Mouse (Mus musculus) limb, embryonic 10.5 days (tissue): ENCODE measurements at regions not wholly inside any gene's neighbourhood (a gene's known extent, or its start where the extent isn't known, plus 50 kb on each side); places are given as distances from the start of the nearest gene placed in this dataset.
"Not testable (repeated sequence)": the region's sequence is repeated elsewhere in the genome, so short reads cannot be mapped to it uniquely, and the experiment has no call there.

Source experiments
- DNase-seq: peaks from one replicate; pipeline ENCODE4 v3.0.0-alpha.2; 2017; ENCODE audit warnings: low spot score
- H3K27ac ChIP-seq: fragments of 300-500 bp; sonication (generic); 2 replicates; pipeline ENCODE4 v1.5.1; 2016; ENCODE audit warnings: mild to moderate bottlenecking
- H3K27me3 ChIP-seq: fragments of 300-500 bp; sonication (generic); 2 replicates; pipeline ENCODE4 v1.6.1; 2016; ENCODE audit warnings: low read depth, mild to moderate bottlenecking; ENCODE audit not compliant: poor library complexity, severe bottlenecking
- H3K36me3 ChIP-seq: fragments of 300-500 bp; sonication (generic); 2 replicates; pipeline ENCODE4 v1.6.1; 2016; ENCODE audit warnings: mild to moderate bottlenecking, moderate library complexity
- H3K4me1 ChIP-seq: fragments of 300-500 bp; sonication (generic); 2 replicates; pipeline ENCODE4 v1.6.1; 2016
- H3K4me3 ChIP-seq: fragments of 300-500 bp; sonication (generic); 2 replicates; pipeline ENCODE4 v1.5.1; 2016; ENCODE audit warnings: mild to moderate bottlenecking, moderate library complexity
- H3K9me3 ChIP-seq: fragments of 300-500 bp; sonication (generic); replicated peaks from 2 replicates; pipeline ENCODE4 v1.6.1; 2016; ENCODE audit warnings: mild to moderate bottlenecking
- WGBS: fragments of 180-500 bp; shearing (Covaris S2); methylation state at CpG from one replicate; pipeline ENCODE4 v1.1.7; 2016; 5-methylcytosine and 5-hydroxymethylcytosine counted together

DNA sequence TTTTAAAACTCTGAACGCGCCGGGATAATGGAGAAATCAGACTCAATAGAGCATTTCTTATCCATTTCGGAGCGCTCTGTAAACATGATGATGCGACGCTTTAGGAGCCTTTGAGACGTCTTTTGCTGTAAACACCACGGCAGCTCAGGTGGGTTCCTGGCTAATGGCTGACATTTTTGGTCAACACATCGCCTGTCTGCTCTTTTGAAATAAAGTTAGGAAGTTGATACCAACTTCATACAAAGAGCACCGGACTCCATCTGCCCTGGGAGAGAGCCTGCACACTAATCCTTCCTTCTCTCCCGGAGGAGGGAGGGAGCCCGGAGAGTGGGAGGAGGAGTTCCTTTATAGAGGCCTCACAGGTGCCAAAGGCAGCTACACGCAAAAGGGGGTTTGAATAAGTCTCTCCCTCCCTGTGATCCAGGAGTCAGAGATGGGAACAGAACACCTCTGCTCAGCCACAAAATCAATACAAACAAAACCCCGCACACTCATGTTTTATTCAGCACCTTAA lies 63.8 kb upstream of the Srsf6 start:
- Histone ChIP-seq H3K4me1 (peaks cover 3% of the 10 kb centered on the region), H3K36me3 (no peaks in the 10 kb centered on the region), H3K27me3 (peaks cover 22% of the 10 kb centered on the region; the same call in 1 of the 2 replicates), H3K4me3 (peak overlapping the region; percentile 41), H3K9me3 (no peaks in the 10 kb centered on the region), H3K27ac (no peak overlapping the region)
- peak; percentile 34 for DNase-seq
- 5% methylated on average over 15 of the region's 15 CpGs for WGBS

DNA sequence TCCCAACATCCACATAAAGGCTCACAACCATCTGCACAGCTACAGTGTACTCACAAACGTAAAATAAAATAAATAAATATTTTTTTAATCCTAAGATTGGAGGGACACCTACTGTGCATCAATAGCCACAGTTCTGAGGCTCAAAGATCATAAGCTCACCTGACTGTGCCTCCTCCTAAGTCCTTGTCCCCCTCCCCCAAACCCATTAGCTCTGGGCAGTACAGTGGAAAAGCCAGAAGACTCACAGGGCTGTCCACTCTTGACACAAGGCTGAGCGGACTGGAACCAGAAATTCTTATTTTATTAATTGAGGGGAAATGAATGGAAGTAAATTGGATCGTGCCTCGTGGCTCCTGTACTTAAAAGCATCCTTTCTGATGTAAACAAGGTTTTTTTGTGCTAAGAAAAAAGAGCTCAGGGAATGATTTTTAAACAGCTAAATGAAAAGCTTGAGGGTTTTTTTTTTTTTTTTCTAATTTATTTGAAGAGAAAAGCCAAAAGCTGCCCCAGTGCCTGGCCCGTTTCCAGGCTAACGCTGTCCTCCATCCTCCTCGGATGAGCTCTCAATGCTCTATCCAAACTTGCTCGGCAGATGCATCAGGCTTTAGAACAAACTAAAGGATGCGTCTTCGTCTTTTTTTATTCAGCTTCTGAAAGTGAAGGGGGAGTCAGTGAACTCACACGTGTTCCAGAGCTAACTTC lies 64.6 kb upstream of the Srsf6 start:
- DNase-seq: no peak
- H3K4me1 ChIP-seq: peaks cover 3% of the 10 kb centered on the region
- no peak overlapping the region for H3K27ac ChIP-seq
- no peaks in the 10 kb centered on the region for H3K9me3 ChIP-seq
- H3K4me3 ChIP-seq: peak overlapping the region; percentile 41
- 18% methylated on average over 11 of the region's 11 CpGs for WGBS
- no peaks in the 10 kb centered on the region for H3K36me3 ChIP-seq
- peaks cover 22% of the 10 kb centered on the region; the same call in 1 of the 2 replicates for H3K27me3 ChIP-seq

DNA sequence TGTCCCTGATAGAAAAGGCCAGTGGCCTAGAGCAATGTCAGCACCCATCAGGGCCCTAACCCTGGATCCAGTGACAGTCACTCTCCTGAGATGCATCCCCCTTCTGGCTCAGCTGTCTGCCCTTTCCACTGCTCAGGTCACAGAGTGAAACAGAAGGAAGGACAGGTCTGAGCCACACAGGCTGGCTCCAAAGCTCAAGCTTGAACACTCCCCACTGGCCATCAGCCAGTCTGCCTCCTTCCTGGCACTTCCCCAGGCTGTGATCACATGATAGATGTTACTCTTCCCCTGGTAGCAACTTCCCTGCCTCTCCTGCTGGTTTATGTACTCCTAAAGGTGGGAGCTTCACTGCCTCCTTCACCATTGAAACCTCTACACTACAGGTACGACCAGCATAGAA lies 66.8 kb upstream of the Srsf6 start:
- peaks cover 22% of the 10 kb centered on the region; the same call in 1 of the 2 replicates for H3K27me3 ChIP-seq

DNA sequence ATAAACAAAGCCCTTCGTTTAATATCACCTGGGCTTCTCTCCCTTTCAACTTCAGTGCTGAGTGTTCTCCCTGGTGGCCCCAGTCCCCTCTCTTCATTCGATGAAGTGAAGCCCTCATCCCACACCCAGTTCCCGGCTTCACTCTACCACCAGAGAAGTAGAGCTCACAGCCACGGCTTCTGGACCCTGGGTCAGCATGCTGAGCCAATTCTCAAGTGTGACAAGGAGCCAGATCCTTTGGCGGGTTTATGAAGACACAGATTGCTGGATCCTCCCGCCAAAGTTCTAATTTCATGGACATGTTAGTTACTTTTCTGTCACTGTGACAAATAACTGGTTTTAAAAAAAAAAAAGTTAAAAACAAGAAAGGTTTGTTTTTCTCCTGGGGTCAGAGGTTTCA lies 76.7 kb upstream of the Srsf6 start:
- no peaks in the 10 kb centered on the region for H3K36me3 ChIP-seq
- 73% methylated on average over 6 of the region's 6 CpGs for WGBS
- no peak overlapping the region for H3K27ac ChIP-seq
- H3K4me1 ChIP-seq: no peaks in the 10 kb centered on the region
- no peak overlapping the region for H3K4me3 ChIP-seq
- H3K9me3 ChIP-seq: no peaks in the 10 kb centered on the region
- no peak for DNase-seq
- H3K27me3 ChIP-seq: no peaks in the 10 kb centered on the region

More for the DNA sequence above, 66.8 kb upstream of the Srsf6 start:
- Histone ChIP-seq H3K36me3 (no peaks in the 10 kb centered on the region), H3K27ac (no peak overlapping the region), H3K4me3 (no peak overlapping the region), H3K4me1 (peaks cover 3% of the 10 kb centered on the region), H3K9me3 (no peaks in the 10 kb centered on the region)
- no peak for DNase-seq
- 76% methylated on average over 1 of the region's 1 CpGs for WGBS

DNA sequence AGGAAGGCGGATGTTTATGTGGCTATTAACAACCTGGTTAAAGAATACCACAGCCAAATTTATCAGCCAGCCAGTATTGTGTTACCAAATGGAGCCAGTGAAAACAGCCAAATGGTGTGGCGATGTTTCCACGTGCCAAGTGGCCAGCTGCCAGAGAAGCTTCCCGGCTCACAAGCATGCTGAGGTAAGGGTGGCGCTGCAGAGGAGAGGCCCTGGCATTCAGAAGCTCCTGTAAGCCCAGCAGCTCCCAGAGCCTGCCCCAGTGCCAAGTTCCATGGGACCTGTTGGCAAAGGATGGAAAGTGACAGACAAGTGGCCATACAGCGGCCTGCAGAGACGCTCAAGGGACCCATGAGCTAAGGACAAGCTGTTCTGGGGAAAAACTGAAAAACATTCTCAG lies 77.8 kb upstream of the Srsf6 start:
- WGBS: 73% methylated on average over 7 of the region's 7 CpGs
- H3K27me3 ChIP-seq: no peaks in the 10 kb centered on the region
- no peak overlapping the region for H3K27ac ChIP-seq
- no peak overlapping the region for H3K4me3 ChIP-seq
- H3K4me1 ChIP-seq: no peaks in the 10 kb centered on the region
- no peaks in the 10 kb centered on the region for H3K9me3 ChIP-seq
- DNase-seq: no peak
- H3K36me3 ChIP-seq: no peaks in the 10 kb centered on the region

DNA sequence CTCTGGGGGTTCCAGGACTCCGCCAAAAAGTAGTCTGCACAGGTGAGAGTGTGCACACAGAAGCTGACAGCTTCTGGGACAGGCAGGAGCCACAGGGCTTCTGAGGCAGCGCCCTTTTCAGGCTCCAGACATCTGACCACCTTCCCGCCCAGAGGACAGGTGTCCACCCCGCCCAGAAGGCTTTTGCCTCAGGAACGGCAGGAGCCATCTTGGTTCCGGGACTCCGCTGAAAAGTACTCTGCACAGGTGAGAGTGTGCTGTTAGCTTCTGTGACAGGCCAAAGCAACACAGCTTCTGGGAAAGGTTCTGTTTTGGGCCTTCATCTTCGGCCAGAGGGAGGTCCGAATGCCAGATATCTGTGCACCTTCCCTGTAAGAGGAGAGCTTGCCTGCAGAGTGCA lies 89.6 kb upstream of the Srsf6 start:
- not testable (repeated sequence) for H3K4me3 ChIP-seq, H3K9me3 ChIP-seq, DNase-seq, H3K27ac ChIP-seq, H3K36me3 ChIP-seq, H3K4me1 ChIP-seq, H3K27me3 ChIP-seq
- WGBS: 93% methylated on average over 9 of the region's 9 CpGs

DNA sequence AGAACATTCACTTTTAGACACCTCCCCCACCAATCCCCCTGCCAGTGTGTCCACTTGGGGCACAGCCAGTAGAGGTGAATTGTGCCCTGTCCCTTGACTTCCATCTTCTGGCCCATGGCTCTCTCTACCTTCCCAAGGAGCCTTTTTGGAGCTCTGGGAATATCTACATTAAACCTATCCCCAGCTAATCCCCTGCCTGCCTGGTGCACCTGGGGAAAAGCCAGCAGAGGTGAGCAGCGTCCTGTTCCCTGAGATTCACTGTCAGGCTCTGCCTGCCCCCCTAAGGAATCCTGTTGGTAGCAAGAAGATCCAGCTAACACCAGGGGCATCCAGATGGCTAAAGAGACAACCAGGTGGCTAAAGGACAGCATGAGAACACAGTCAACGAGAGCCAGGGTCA lies 93.6 kb upstream of the Srsf6 start:
- H3K4me1 ChIP-seq: no peaks in the 10 kb centered on the region

DNA sequence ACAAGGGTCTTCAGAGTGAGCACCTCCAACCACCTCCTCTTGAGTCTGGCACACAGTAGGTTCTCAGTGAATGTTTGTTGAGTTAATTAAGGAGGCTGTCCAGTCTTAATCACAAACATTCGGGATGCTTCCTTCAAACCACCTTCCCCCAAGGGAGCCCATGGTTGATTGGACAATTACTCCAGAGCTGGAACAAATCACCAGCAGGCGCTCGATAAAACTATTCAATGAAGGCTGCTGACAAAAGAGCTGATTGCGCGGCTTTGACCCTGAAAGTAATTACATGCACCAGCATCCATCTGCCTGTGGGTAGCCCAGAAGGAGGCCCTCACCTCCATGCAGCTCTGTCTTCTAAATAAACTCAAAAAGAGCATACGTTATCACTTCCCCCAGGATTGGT lies 97.6 kb upstream of the Srsf6 start:
- DNase-seq: no peak
- WGBS: 84% methylated on average over 6 of the region's 6 CpGs
- no peaks in the 10 kb centered on the region for H3K27me3 ChIP-seq

More for the DNA sequence above, 93.6 kb upstream of the Srsf6 start:
- no peak overlapping the region for H3K27ac ChIP-seq
- no peaks in the 10 kb centered on the region for H3K27me3 ChIP-seq
- no peak overlapping the region for H3K4me3 ChIP-seq
- no peaks in the 10 kb centered on the region for H3K9me3 ChIP-seq
- DNase-seq: no peak
- WGBS: 61% methylated on average over 2 of the region's 2 CpGs
- H3K36me3 ChIP-seq: no peaks in the 10 kb centered on the region

DNA sequence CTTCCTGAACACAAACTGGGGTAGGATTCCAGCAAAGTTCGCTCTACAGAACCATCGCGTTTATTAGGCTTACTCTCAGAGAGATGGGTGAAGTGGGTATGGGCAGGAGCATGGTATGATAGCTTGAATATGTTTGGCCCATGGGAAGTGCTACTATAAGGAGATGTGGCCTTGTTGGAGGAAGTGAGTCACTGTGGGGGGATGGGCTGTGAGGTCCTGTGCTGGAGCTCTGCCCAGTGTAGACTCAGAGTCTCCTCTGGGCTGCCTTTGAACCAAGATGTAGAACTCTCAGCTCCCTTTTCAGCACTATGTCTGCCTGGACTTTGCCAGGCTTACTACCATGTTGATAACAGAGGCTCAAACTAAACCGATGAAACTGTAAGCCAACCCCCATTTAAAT lies 112.5 kb upstream of the Srsf6 start:
- Histone ChIP-seq H3K4me3 (no peak overlapping the region), H3K9me3 (no peaks in the 10 kb centered on the region), H3K4me1 (no peaks in the 10 kb centered on the region), H3K27ac (no peak overlapping the region), H3K27me3 (no peaks in the 10 kb centered on the region), H3K36me3 (no peaks in the 10 kb centered on the region)
- no peak for DNase-seq
- 93% methylated on average over 4 of the region's 4 CpGs for WGBS

More for the DNA sequence above, 97.6 kb upstream of the Srsf6 start:
- no peak overlapping the region for H3K27ac ChIP-seq
- H3K4me3 ChIP-seq: no peak overlapping the region
- H3K9me3 ChIP-seq: no peaks in the 10 kb centered on the region
- no peaks in the 10 kb centered on the region for H3K4me1 ChIP-seq
- no peaks in the 10 kb centered on the region for H3K36me3 ChIP-seq

DNA sequence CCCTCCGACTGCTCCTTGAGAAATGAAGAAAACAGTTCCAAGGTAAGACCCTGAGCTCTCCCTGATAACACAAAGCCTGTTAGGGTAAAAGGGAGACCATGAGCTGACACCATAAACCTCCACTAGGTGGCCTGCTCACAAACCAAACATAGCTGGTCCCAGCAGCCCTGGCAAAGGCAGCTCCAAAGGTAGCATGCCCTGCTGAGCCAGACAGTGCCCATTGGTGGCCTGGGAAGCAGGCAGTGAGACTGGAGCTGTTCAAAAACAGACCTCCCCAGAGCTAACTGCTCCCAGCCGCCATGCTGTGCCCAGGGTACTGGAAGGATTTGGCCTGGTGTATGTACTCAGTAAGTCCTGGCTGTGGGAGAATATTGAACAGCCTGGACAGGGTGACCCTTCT lies 117.1 kb upstream of the Srsf6 start:
- H3K9me3 ChIP-seq: no peaks in the 10 kb centered on the region
- H3K36me3 ChIP-seq: no peaks in the 10 kb centered on the region
- H3K27me3 ChIP-seq: no peaks in the 10 kb centered on the region
- no peak for DNase-seq
- WGBS: 43% methylated on average over 2 of the region's 2 CpGs
- no peak overlapping the region for H3K27ac ChIP-seq
- no peak overlapping the region for H3K4me3 ChIP-seq
- H3K4me1 ChIP-seq: no peaks in the 10 kb centered on the region

DNA sequence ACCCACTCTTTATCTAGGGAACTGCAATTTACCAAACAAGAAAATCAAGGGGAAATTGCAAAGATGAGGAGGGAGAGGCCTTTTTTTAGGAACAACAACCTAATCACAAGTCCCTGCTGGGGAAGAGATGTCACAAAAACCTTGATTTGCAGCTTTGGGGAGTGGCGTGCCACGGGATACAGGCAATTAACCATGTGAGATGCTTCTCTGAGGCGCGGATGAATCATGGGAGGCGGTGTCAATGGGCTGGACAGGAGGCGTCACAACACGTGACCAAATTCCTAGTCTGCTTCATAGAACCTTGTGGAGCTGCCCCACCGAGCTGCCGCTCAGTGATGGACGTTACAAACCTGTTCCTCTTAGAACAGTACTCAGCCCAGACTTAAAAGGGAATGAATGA lies 123.6 kb upstream of the Srsf6 start:
- DNase-seq: no peak
- 81% methylated on average over 10 of the region's 10 CpGs for WGBS
- H3K9me3 ChIP-seq: no peaks in the 10 kb centered on the region
- no peaks in the 10 kb centered on the region for H3K36me3 ChIP-seq
- no peaks in the 10 kb centered on the region for H3K4me1 ChIP-seq
- no peak overlapping the region for H3K27ac ChIP-seq
- no peaks in the 10 kb centered on the region for H3K27me3 ChIP-seq
- no peak overlapping the region for H3K4me3 ChIP-seq

DNA sequence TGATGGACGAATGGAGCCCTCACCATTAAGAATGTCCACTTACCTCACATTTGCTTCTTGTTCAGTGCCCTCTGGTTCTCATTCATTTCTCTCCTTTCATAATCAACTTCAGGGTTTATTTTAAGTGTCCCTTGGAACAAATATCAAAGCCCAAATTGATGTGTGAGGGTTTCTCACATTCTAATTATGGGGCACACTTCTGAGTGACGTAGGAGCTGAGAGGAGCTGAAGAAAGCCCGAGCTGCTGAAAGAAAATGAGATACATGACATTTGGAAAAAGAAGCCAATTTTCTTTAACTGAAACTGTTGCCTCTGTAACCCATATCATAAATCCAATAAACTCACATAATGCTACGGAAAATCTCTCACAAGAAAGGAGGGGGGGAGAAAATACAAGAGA lies 134.8 kb upstream of the Srsf6 start:
- no peak overlapping the region for H3K4me3 ChIP-seq
- 63% methylated on average over 4 of the region's 4 CpGs for WGBS
- no peaks in the 10 kb centered on the region for H3K9me3 ChIP-seq
- H3K27me3 ChIP-seq: no peaks in the 10 kb centered on the region
- no peaks in the 10 kb centered on the region for H3K4me1 ChIP-seq
- H3K27ac ChIP-seq: no peak overlapping the region
- H3K36me3 ChIP-seq: no peaks in the 10 kb centered on the region
- no peak for DNase-seq

DNA sequence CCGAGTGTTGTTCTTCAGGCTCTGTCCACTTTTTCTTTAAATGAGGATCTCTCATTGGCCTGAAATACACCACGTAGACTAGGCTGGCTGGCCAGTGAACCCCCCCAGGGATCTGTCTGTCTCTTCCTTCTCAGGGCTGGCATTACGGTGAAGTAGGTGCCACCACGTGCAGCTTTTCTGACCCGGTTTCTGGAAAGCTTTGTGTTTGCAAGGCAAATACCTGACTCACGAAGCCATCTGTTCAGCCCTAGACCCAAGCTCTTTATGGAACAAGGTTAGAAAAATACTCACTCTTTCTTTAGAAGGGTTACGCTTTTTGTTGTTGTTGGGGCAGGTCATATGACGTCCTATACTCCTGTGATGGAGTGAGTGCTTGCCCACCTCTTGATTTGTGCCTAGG lies 133.3 kb upstream of the Ptprt start:
- no peak overlapping the region for H3K4me3 ChIP-seq
- no peaks in the 10 kb centered on the region for H3K27me3 ChIP-seq
- 91% methylated on average over 8 of the region's 8 CpGs for WGBS
- DNase-seq: no peak
- H3K4me1 ChIP-seq: no peaks in the 10 kb centered on the region
- no peaks in the 10 kb centered on the region for H3K9me3 ChIP-seq
- H3K36me3 ChIP-seq: no peaks in the 10 kb centered on the region
- no peak overlapping the region for H3K27ac ChIP-seq
